Mouse (Mus musculus) thymus, postnatal 4 days (tissue): ENCODE results near the gene Exoc6b.
"Not testable (repeated sequence)": the region's sequence is repeated elsewhere in the genome, so short reads cannot be mapped to it uniquely, and the experiment has no call there.

Experiments
- DNase-seq: peaks from one replicate; pipeline ENCODE4 v3.0.0; 2021

Gene Exoc6b

GRCm38 (mm10) chr6:84617051-84617450 is 452.3 kb downstream of the Exoc6b start:
- DNase-seq: peak; percentile 48

- no peak for DNase-seq
Measured at GRCm38 (mm10) chr6:84616586-84616985, 452.7 kb downstream of the Exoc6b start.

DNA sequence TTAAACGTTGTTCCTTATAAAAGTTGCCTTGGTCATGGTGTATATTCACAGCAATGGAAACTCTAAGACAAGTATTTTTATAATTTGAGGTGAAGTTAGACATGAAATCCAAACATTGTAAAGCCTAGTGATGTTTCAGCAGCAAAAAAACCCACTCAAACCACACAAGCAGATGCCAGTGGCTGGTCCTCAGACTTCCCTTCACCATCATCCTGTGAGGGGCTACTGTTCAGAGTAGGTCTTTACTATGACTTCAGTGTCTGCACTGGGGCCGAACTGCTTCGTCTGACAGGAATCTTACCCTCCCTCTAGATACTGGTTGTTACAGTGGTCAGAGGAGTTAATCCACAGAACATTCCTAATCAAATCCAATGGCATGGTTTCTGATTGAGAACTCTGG is 455.8 kb downstream of the Exoc6b start:
- DNase-seq: no peak

- DNase-seq: no peak
Measured at GRCm38 (mm10) chr6:84601136-84601889, 468.0 kb downstream of the Exoc6b start.

- not testable (repeated sequence) for DNase-seq
Measured at GRCm38 (mm10) chr6:84599296-84599695, 470.0 kb downstream of the Exoc6b start.

DNA sequence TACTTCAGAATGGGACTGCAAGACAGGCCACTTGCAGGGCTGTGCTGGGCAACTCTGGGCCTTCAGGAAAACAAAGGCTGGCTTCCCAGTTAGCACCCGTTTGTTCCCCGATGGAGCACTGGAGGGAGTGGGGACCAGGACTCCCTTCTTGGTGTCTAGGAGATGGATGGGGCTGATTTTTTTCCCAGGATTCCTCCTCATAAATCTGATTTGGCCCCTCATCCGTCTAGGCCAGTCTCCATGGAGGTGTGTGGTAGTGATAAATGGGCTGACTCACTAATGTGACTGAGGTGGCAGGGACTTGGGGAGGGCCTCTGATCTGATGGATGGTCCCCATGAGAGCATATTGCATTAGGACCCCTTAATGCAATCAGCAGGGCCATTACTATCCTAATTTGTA is 470.6 kb downstream of the Exoc6b start:
- DNase-seq: no peak

DNA sequence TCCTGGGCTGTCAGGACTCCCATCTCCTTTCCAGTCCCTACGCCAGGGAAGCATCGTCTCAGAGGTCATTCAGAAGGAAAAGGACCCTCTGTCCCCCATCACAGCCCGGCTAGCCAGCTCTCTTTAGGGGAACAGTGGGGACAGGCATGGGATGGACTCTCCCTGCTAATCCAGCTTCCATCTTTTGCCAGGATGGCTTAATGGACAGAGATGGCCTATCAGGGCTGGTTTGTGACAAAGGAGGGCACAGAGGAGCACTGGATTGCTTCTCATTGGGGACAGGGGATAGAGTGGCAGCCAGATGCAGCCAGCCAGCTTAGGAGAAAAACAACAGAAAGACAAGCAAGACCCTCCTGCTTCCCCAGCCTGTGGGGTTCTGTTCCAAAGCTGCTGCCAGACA is 474.7 kb downstream of the Exoc6b start:
- no peak for DNase-seq

DNA sequence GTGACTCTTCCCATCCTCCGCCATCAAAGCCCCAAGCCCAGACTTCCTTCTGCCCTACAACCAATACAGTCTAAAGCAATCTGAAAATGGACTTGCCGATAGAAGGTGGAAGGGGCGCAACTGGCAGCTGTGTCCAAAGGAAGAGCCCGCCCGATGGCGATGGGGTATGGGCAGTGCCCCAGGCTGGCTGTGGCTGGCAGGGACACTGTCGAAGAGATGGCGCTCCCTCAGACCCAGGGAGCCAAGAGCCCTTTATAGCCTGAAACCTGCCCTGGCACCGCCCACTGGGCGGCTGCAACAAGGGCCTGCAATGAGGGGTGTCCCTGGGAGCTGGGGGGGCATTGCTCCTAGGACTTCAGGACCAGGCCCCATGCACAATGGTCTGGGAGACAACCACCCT is 475.6 kb downstream of the Exoc6b start, which contains the start of gene Cyp26b1:
Cyp26b1 (minus strand) TSS at position 216 of the 400 bp plus-strand sequence.
- DNase-seq: no peak

- no peak for DNase-seq
Measured at GRCm38 (mm10) chr6:84590961-84591745, 478.2 kb downstream of the Exoc6b start.

GRCm38 (mm10) chr6:84589742-84590686 is 479.3 kb downstream of the Exoc6b start:
- peak; percentile 85 for DNase-seq

DNA sequence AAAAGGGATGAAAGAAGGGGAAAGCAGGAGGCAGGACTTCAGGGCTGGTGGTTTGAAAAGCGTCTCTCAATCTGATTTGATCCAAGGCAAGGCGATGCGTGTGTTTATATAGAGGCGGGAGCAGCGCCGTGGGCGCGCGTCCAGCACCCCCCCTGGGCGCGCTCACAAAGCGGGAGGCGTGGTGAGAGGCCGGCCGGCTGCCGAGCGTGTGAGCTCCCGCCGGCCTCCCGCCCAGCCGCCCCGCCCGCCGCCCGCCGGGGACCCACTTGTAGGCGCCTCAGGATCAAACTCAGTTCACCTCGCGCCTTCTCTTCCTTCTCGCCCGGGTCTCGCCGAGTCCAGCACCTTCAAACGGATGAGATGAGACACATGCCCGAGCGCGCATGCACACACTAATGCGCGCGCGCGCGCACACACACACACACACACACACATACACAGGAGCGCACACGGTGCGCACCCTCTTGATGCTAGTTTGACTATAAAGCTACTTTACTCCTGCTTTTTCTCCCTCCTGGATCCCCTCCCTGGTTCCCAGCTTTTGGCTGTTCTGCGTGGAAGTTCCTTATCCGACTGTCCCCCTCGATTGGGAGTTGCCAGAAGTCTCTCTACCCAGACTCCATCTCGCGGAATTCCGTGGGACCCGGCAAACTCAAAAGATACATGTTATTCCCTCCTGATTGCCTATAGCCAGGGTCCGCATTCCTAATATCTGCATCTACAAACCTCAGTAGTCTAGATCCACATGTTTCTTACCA is 480.2 kb downstream of the Exoc6b start:
- DNase-seq: peak; percentile 38

GRCm38 (mm10) chr6:84588221-84588894 is 481.0 kb downstream of the Exoc6b start:
- peak; percentile 38 for DNase-seq

GRCm38 (mm10) chr6:84587471-84588101 is 481.7 kb downstream of the Exoc6b start:
- peak; percentile 67 for DNase-seq

GRCm38 (mm10) chr6:84586551-84587200 is 482.6 kb downstream of the Exoc6b start:
- peak; percentile 8 for DNase-seq

GRCm38 (mm10) chr6:84585686-84586300 is 483.5 kb downstream of the Exoc6b start:
- no peak for DNase-seq

- peak; percentile 55 for DNase-seq
Measured at GRCm38 (mm10) chr6:84584783-84585685, 484.3 kb downstream of the Exoc6b start.

DNA sequence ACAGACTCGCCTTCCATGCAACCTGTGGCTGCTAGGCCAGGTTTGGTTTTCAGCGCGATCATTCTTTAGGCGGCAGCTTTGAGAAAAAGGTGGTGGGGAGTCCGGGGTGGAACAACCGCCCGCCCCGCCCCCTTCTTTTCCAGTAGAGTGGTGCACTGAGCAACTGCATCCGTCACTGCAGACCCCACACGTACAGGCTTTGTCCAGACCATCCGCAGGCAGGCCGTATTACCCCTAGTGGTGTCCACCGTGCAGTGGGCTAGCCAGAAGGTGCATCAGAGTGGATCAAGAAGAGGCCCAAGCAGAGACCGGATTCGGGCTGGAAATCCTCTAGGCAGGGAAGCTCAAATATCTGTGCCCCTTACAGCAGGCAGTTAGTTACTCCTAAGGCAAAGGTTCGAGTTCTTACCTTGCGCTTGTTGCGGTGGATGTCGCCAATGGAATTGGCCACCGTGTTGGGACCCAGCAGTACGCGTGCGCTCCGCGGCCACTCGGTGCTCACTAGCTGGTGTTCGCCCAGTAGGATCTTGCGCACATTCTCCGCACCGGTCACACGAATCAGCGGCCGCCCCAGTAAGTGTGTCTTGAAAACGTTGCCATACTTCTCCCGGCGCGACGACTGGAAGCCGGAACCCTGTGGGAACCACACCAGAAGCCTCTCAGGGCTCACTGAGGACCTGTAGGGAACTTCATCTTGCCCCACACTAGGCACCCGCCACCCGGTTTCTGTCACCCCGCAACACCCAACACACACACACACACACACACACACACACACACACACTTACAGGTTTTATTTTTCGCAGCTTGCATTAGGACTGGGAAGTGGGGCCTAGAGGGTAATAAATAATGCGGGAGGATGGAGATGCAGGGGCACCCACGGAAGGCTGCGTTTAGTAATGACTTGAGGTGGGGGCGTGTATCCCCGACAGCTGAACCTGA is 485.2 kb downstream of the Exoc6b start:
- peak; percentile 55 for DNase-seq

- DNase-seq: peak; percentile 90
Measured at GRCm38 (mm10) chr6:84583371-84583770, 485.9 kb downstream of the Exoc6b start.
